Mouse (Mus musculus): Measurements from ENCODE around the gene Pxk.

Gene Pxk

DNA sequence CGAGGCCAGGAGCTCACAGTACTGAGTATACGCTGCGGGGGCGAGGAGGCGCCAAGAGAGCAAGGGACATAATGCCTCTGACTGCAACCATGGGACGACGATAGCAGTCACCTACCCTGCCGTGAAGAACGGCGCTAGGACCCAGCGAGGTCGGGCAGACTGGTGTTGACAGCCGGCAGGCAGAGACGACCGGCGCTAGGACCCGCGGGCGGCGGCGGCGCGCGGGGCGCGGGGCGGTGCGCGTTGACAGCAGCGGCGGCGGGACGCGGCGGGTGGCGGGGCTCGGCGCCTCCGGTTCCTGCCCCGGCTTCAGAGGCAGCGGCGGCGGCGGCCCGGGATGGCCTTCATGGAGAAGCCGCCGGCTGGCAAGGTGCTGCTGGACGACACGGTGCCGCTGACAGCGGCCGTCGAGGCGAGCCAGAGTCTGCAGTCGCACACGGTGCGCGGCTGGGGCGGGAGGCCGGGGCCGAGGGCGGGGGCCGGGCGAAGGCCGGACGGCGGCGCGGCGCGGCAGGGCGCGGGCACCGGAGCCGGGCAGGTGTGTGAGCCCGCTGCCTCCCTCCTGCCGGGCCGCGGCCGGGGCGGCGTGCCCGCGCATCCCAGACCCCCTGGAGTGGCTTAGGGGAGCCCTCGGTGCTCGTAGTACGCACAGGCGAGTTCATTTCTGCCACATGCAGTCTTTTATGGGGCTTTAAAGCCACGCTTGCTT lies at the start of gene Pxk:
Pxk (plus strand) TSS at position 234 of the 709 bp plus-strand sequence.
- DNase-seq (ENCODE audit: low spot score), result peak; percentile 88

DNA sequence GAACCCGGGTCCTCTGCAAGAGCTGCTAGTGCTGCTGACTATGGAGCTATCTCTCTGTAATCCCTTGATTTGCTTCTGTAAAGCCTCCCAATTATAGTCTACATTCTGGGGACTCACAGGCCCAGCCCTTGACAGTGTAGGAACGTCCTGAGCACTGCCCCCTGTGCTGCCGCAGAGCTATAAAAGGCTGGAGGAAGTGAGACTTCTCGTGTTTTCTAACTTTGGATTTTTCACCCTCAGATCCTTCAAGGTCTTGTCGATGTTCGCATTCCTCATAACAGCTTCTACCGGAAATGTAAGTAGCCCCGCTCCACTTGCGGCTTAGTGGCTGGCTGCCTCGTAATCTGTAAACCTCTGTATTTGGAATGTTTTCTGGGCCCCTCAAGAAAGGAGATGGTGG lies 48.7 kb upstream of the Pxk start:
- no peak for DNase-seq (ENCODE audit: low spot score)

DNA sequence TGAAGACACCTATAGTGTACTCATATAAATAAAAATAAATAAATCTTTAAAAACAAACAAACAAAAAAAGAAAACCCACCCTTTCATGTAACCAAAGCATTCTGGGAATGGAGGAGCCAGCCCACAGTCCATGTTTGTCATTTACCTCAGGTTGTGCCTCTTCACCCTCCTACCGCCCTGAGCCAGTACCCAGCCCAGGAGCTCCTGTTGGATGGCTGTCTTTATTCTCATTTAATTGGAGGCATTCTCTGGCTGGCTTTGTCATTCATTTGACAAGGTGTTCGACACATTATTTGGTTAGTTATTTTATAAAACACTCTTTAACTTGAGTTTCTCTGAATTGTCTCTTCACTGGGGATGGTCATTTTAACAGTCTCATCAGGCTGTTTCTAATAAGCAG lies 46.1 kb upstream of the Pxk start:
- no peak for DNase-seq (ENCODE audit: low spot score)

DNA sequence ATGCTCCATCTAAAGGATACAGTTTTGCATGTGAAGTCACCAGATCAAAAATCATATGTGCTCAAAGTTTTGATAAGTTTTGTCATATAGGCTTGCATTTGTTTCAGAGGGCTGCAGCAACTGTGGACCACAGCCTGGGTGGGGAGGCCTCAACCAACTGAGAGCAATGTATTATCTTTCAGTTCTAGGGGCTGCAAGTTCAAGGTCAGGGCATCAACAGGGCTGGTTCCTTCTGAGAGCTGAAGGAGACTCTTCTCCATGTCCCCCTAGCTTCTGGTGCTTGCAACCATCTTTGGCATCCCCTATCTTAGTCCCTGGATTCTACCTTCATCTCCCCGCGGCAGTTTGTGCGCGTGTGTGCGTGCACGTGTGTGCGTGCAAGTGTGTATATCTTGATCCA lies 45.4 kb upstream of the Pxk start:
- no peak for DNase-seq (ENCODE audit: low spot score)

DNA sequence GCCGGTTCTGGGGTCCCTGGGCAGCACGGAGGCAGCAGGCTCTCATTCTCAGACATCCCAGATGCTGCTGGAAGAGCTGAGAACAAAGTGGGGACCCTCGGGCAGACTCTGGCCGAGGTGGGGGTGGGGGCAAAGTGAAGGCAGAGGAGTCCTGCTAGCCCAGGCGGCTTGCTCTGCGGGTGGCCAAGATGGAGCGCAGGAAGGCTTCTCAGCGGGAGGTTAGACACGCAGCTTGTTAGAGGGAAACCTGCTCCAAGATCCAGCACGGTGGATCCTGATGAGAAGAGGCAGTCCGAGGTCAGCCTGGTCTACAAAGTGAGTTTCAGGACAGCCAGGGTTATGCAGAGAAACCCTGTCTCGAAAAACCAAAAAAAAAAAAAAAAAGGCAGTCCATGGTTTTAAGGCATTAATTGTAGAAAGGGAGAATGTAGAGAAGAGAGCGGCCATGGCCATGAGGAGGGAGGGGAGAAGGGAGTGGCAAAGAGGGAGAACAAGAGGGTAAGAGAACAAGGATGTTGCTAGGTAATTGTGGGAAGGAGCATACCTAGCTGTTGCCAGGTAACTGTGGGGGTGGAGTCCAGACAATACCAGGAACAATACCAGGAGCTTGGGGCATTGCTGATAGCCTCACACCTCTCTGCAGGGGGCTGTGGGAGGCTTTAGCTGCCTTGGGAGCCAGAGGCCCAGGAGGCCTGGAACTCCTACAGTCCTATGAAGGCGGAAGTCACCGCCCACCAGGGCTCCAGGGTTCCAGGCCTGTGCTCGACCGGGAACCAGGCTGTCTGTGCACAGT lies 43.5 kb upstream of the Pxk start:
- DNase-seq (ENCODE audit: low spot score), result no peak

DNA sequence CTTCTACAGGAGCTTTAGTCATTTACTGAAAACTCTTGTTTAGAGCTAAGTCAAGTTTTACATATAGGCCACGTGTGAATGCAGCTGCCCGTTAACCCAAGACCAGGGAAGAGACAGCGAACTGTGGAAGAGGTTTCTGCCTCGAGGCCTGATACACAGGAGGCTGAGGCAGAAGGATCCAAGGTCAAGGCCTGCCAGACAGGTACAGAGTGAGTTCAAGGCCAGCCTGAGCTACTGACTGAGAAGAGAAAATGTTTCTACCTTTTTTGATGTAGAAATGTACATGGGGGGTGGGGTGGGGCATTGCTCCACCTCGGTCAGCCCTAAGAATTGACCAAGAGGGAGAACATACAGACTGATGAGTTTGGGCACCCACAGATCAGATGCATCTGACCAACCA lies 41.9 kb upstream of the Pxk start:
- DNase-seq (ENCODE audit: low spot score), result no peak

DNA sequence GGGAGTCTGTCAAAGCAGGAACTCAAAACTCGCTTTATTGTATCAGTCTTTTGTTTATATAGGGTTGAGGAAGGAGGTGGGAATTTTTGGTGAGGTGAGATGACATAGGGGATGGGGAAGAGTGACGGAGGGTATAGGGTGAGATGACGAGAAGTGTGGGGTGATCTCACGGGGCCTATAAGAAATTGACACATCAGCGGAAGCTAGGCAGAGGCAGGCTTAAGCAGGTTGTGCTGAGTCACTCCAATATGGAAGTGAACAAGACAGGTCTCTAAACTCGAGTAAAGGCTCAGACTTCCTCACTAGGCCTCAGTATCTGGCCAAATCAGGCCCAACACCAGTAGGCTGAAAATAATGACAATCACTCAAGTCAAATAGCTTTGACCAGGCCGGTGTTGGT lies 38.1 kb upstream of the Pxk start:
- DNase-seq (ENCODE audit: low spot score), result no peak

DNA sequence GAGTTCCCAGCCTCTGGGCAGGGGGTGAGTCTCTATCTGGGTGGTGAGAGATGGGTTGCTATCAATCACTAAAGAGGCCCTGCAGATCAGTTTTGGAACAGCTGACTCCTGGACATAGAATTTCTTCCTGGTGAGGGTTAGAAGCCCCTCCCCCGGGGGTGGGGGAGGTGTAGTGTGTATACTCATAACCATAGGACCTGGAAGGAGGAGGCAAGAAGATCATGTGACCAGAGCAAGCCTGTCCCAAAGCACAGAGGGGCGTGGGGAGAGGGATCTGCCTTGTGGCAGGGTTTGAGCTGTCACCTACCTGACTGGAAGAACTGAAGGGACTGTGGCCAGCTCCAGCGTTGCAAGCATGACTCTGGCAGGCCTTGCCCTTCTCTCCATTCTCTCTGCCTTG lies 35.9 kb upstream of the Pxk start:
- no peak for DNase-seq (ENCODE audit: low spot score)

DNA sequence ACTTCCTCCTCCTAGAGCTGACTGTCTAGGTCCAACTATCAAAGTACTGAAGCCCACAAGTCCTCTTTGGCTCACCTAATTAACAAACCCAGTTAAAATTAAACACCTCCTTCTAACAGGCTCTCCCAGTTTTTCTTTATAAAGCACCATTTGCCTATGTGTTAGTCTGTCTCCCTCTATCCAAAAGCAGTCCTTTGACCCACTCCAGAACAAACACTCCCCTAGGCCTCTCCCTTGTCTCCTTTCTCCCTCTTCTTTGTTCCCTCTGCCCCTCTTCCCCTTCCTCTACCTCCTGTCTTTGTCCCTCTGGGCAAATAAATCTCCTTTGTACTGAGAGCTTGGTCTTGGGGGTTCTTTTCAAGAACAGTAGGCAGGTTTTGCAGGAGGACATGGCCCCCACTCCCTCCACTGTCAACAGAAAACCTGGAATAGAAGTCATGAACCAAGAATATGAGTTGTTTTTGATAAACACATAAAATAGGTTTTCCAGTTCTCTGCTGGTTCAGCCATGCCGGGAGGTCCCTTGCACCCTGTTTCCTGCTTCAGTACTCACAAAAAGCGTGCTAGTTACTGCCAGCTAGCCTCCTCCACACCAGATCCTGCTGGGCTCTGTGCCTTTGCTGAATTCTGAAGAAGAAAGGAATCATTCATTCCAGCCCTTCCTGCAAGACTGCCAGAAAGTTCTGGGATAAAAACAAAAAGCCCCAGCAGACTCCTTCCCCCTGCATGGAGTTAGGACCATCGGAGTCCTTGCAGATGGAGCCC lies 35.3 kb upstream of the Pxk start:
- DNase-seq (ENCODE audit: low spot score), result no peak

DNA sequence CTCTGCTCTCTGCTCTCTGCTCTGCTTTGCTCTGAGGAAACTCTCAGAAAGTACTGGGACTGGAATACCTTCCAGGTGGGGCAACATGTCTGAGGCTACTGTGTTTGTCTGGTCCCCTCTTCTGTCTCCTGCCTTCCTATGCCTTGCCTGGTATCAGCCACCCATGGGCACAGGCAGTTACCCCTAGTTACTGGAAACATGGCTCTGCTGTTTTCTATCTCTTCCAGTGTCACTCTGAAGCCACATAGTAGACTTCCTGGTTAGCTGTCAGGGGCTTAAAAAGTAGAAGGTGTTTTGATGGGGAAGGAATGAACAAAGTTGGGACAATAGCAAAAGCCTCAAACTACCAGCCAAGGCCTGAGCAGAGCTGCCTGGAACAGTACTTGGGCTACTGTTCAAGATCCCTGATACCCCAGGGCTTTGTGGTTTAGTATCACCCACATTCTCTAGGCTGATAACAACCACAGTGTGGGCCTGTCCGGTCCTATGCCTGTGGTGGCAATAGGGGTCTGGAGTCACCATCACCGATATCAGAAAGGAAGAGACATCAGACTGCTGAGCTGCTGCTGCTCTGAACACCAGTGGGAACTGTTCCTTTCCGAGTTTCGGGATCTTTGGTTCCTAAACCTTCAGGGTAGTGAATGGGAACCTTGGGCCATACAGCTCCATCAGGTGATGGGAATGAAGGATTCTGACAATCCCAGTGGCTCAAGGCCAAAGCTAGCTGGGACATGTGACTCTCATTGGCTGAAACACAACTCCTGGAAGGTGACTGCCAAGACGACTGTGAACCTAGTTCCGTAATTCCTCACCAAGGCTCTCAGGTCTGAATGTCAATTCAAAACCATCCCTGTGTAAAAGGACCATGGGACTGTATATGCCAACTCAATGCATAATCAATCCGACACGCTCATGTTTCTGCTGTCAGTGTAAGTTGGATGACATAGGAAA lies 33.9 kb upstream of the Pxk start:
- DNase-seq (ENCODE audit: low spot score), result no peak

DNA sequence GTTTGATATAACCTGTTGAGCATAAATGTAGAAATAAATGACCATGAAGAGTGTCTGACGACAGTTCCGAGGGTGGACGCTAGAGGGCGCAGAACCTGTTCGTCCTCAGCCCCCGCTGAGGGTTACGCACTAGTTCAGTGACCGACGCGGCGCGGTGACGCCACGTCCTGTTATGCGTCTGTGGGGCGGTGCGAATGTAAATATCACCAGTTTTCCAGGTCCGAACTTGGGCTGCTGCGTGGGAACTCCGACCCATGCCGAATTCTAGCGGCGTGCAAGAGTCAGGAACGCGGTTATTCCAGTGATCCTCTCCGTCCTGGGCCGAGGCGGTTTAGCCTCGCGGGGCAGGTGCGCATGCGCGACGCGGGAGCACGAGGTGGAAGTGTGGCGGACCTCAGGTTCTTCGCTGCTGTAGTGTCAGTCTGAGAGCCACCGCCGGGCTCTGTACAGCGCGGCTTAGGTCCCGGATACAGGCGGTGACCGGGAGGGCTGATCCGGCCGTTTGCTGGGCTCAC lies 17.8 kb upstream of the Pxk start, which contains the start of gene Rpp14:
Rpp14 (plus strand) TSS at position 203 of the 515 bp plus-strand sequence.
- peak; percentile 99 for DNase-seq (ENCODE audit: low spot score)

DNA sequence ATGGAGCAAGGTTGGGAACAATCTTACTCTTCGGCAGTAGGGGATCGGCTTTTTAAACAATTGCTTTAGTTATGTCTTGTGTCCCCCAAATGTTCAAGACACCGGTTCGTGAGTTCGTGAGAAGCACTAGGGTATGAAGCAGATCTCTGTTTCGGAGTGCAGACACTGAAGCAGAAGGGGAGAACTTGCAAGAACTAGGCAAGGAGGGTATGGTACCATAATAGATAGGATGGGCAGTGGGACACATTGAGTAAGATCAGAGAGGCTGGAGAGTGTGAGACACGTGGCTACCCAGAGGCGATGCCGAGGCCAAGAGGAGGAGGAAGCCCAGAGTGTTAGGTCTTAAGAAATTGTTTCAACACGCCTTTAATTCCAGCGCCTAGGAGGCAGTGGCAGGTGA lies 17.3 kb upstream of the Pxk start:
- no peak for DNase-seq (ENCODE audit: low spot score)

DNA sequence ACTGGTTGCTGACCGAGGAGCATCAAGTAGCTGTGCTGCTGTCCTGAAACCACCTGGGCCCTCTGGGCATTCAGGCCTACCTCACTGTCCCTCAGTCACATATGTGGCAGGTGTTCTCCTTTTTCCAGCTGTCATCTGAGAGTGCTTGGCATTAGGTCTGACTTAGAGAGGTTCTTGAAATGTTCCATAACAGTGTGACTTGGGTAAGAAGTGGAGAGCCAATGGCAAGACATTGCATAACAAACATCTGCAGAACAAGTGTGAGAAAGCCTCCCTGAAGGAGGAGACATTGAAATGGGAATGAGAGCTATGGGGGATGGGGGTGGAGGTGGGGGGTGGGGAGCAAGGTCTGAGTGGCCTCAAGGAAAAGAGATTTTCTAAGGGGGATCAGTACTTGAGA lies 15.1 kb upstream of the Pxk start:
- DNase-seq (ENCODE audit: low spot score), result no peak

DNA sequence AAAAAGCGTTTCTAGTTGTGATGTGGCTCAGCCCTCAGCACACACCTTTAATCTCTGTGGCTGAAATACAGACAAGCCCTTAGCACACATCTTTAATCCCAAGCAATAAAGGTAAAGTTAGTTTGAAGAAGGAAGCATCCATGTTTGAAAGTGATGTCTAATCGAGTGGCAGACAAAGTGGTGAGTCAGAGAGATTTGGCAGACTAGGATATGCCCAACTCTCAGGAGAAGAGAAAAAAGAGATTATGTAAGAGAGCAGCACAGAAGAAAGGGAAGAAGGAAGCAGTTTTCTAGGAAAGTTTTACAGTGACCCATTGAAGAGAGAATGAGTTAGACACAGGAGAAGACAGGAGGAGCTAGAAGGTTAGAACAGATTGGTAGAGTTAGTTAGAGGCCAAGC lies 9.0 kb upstream of the Pxk start:
- DNase-seq (ENCODE audit: low spot score), result no peak

DNA sequence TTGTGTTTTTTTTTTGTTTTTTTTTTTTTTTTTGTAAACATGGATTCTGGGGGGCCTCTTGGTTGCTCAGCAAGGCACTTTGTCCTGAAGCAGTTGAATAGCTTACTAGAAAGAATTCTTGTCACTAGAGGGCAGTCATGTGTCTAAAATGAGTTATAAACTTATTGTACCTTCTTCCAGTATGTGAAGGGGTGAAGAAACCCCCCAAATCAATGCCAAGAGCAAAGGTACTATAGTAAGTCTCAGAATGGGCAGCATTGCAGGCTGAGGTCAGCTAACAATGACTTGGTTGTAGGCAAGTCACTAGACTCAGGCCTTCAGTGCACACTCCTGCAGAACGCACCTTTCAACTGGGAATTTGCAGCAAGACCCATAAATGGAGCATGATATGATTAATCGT lies 5.4 kb upstream of the Pxk start:
- DNase-seq (ENCODE audit: low spot score), result peak; percentile 82

DNA sequence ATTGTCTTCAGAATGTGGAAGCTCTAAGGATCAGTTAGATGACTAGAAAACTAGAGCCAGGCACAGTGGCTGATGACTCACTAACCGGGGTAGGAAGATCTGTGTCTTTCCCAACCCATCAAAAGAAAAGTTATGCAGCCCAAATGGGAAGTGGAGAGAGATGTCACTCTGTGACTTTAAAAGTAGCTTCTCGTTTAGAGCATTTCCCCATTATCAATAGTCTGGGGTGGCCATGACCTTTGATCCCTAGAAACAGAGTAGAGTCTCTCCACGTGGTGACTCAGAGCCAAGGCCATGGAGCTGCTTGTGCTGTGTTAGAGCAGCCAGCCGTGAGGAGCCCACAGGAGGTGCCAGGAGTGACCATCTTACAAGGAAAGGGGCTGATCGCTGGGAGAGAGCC lies 4.6 kb upstream of the Pxk start:
- no peak for DNase-seq (ENCODE audit: low spot score)

DNA sequence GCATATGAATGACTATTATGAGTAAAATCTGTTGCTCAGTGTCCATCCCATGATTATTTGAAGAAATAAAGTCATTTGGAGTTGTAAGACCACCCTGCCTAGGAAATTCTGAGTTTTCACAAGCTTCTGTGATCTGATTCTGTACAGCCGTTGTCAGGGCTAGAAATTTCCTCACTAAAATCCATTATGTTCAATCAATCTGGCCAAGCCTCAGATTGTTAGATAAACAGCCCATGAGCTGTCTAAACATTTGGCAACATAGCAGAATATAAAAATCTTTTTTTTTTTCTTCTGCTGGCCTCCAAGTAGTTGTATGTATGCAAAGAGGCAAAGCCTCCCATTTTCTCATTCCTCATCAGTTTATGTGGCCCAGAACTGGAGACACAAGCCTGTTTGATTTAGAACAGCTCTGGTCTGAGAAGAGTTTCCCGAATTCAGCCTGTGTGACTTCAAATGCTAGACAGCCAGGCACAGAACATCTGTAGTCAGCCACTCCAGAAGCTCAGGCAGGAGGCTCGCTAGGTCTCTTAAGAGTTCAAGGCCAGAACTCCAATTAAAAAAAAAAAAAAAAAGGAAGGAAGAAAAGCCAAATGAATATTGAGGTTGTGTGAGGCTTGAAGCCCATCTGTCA lies 3.0 kb upstream of the Pxk start:
- no peak for DNase-seq (ENCODE audit: low spot score)

DNA sequence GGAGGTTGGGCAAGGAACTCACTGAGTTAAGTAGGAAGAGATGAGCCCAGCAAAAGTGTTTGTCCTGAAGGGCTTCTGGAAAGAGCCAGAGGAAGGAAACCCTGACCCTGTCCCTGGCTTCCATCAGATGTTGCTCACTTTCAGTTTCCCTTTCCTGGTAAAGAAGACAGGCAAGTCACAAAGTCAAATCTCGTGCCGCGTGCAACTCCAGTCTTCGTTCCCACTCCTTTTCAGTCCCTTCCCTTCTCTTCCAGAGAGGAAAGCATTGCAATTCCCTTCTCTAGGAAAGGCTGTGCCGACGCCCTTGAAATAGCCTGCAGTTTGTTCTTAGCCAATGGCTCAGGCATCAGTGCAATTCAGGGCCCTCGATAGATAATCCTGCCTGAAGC lies 2.5 kb upstream of the Pxk start:
- no peak for DNase-seq (ENCODE audit: low spot score)

DNA sequence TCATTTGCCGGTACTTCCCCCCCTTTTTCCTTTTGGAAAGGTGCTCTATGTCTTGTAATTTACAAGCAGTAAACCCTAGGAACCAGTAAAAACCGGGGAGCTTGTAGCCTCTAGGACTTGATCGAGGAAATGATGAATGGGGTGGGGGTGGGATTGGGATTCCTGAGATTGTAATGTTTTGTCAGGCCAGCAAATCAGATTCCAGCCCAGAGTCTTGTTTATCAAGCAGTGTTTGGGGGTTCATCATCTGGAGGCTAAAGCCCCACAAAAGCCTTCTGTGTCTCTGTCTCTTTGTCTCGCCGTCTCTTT lies 630 bp downstream of the Pxk start:
- DNase-seq (ENCODE audit: low spot score), result peak; percentile 40

DNA sequence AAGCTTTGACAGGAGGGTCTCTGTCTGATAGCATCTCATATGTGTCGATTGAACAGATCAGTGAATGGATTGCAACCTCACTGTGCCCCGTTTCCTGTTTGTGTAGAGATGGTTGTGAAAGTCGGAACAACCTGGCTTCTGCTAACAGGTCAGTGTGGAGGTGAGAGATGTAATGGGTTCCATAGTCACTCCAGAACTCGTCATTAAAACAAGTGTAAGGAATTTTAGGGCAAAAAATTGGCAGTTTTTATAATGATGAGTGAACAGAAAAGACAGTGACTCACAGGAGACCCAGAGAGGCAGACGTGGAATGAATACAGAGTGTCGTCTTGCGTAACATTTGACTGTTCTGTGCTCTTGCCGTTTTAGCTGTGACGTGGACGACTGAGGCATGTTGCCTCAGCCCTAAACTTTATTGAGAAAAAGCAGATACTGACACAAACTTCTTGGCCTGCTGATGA lies 1.6 kb downstream of the Pxk start:
- DNase-seq (ENCODE audit: low spot score), result no peak

DNA sequence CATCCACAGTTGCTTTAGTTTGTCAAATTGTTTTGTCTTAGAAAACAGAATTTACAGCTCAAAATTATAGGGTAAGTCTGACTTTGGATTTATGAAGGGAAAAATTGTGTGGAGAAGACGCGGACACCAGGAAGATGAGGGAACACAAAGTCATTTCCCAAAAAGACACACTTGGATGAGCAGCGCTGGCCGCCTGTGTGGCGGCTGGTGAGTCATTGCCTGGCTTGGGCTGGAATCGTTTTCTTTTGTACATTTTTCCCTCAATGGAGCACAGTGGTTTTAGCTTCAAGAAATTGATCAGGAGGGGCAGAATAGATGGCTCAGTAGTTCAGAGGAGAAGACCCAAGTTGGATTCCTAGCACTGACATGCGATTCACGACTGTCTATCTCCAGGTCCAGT lies 3.9 kb downstream of the Pxk start:
- DNase-seq (ENCODE audit: low spot score), result no peak

All from retina, embryonic 14.5 days (tissue).